Mouse (Mus musculus) midbrain, embryonic 16.5 days (tissue): Measurements from ENCODE around the gene 0610009B22Rik. TPM values are rescaled to one million over a fixed set of nuclear protein-coding genes. Genes with fewer than 3 reads are reported as not detected.
A peak's percentile ranks its signal among the peaks of the same experiment; 100 is the strongest.

Source experiments
- ATAC-seq: fragments of 200-750 bp; cut with Nextera tagmentation; 2 replicates; pipeline ENCODE4 v1.8.0; 2017; ENCODE audit warnings: moderate TSS enrichment
- H3K27ac ChIP-seq: fragments of 300-500 bp; sonication (generic); 2 replicates; pipeline ENCODE4 v1.5.1; 2014; ENCODE audit warnings: mild to moderate bottlenecking, low read length, mixed read lengths
- H3K27me3 ChIP-seq: fragments of 300-500 bp; sonication (generic); 2 replicates; pipeline ENCODE4 v1.6.1; 2014; ENCODE audit warnings: low read depth, low read length, mixed read lengths; ENCODE audit not compliant: control insufficient read depth, insufficient read depth
- H3K36me3 ChIP-seq: fragments of 300-500 bp; sonication (generic); 2 replicates; pipeline ENCODE4 v1.6.1; 2014; ENCODE audit warnings: mild to moderate bottlenecking, low read length, moderate library complexity, mixed read lengths; ENCODE audit not compliant: control insufficient read depth, insufficient read depth
- H3K4me1 ChIP-seq: fragments of 300-500 bp; sonication (generic); 2 replicates; pipeline ENCODE4 v1.6.1; 2014; ENCODE audit warnings: mild to moderate bottlenecking, low read length, mixed read lengths; ENCODE audit not compliant: control insufficient read depth, insufficient read depth
- H3K4me2 ChIP-seq: fragments of 300-500 bp; sonication (generic); 2 replicates; pipeline ENCODE4 v1.6.1; 2014; ENCODE audit warnings: mild to moderate bottlenecking, low read length, mixed read lengths
- H3K4me3 ChIP-seq: fragments of 300-500 bp; sonication (generic); 2 replicates; pipeline ENCODE4 v1.5.1; 2014; ENCODE audit warnings: low read depth, mild to moderate bottlenecking, low read length, moderate library complexity, mixed read lengths
- H3K9ac ChIP-seq: fragments of 300-500 bp; sonication (generic); 2 replicates; pipeline ENCODE4 v1.6.1; 2014; ENCODE audit warnings: low read depth, low read length, mixed read lengths
- H3K9me3 ChIP-seq: fragments of 300-500 bp; sonication (generic); replicated peaks from 2 replicates; pipeline ENCODE4 v1.6.1; 2014; ENCODE audit warnings: mild to moderate bottlenecking, low read length, mixed read lengths; ENCODE audit not compliant: control insufficient read depth, poor library complexity, severe bottlenecking
- WGBS: fragments of 180-500 bp; shearing (Covaris S2); extraction: QIAGEN DNeasy Blood & Tissue Kit; methylation state at CpG from one replicate; pipeline ENCODE4 v1.1.7; 2014; 5-methylcytosine and 5-hydroxymethylcytosine counted together
- polyA plus RNA-seq: library from polyadenylated mRNA; unstranded; fragments of >200 nt; fragmentation: Nextera tagmentation; extraction: Ambion mirVana; gene quantifications from 2 replicates; pipeline ENCODE4 v1.2.1, GENCODE M21; 2015

Gene 0610009B22Rik
- polyA plus RNA-seq, 1 experiment from 2014 or later = 91.5 TPM

GRCm38 (mm10) chr11:51652889-51653418 is 35.7 kb downstream of the 0610009B22Rik start:
- WGBS = 90% methylated on average over 4 of the region's 4 CpGs
- no peak for ATAC-seq

GRCm38 (mm10) chr11:51650691-51651515 is 37.8 kb downstream of the 0610009B22Rik start, which contains the start of the genes N4bp3 and D930048N14Rik:
TSS of gene N4bp3 (minus strand) at chr11:51650842.
TSS of gene D930048N14Rik (plus strand) at chr11:51650954.
- Histone ChIP-seq H3K9me3 (no peaks in the 10 kb centered on the region), H3K4me2 (peak within 1 kb of the TSS; percentile 95), H3K27me3 (peaks cover 6% of the 10 kb centered on the region; the same call in 1 of the 2 replicates), H3K27ac (no peak within 1 kb of the TSS; the same call in 1 of the 2 replicates), H3K36me3 (no peaks in the 10 kb centered on the region), H3K4me1 (peaks cover 14% of the 10 kb centered on the region), H3K4me3 (peak within 1 kb of the TSS; percentile 77), H3K9ac (peak within 1 kb of the TSS; percentile 82)
- 2% methylated on average over 57 of the region's 70 CpGs for WGBS
- ATAC-seq = peak; percentile 80

More at GRCm38 (mm10) chr11:51652889-51653418, 35.7 kb downstream of the 0610009B22Rik start:
- no peak overlapping the region for H3K9ac ChIP-seq
- no peaks in the 10 kb centered on the region for H3K36me3 ChIP-seq
- peaks cover 6% of the 10 kb centered on the region; the same call in 1 of the 2 replicates for H3K27me3 ChIP-seq
- H3K9me3 ChIP-seq = no peaks in the 10 kb centered on the region
- H3K4me1 ChIP-seq = peaks cover 14% of the 10 kb centered on the region
- H3K27ac ChIP-seq = no peak overlapping the region
- no peak overlapping the region for H3K4me3 ChIP-seq
- no peak overlapping the region for H3K4me2 ChIP-seq

- H3K4me3 ChIP-seq = peak overlapping the region; percentile 77
- H3K36me3 ChIP-seq = peaks cover 2% of the 10 kb centered on the region
- H3K4me1 ChIP-seq = peaks cover 14% of the 10 kb centered on the region
- no peak overlapping the region; the same call in 1 of the 2 replicates for H3K27ac ChIP-seq
- H3K4me2 ChIP-seq = peak overlapping the region; percentile 95
- no peaks in the 10 kb centered on the region for H3K9me3 ChIP-seq
- WGBS = 2% methylated on average over 28 of the region's 30 CpGs
- peak; percentile 43; the same call in 1 of the 2 replicates for ATAC-seq
- H3K27me3 ChIP-seq = peaks cover 6% of the 10 kb centered on the region; the same call in 1 of the 2 replicates
- H3K9ac ChIP-seq = peak overlapping the region; percentile 82
Measured at GRCm38 (mm10) chr11:51650261-51650660, 38.4 kb downstream of the 0610009B22Rik start.

GRCm38 (mm10) chr11:51649889-51650199 is 38.8 kb downstream of the 0610009B22Rik start:
- H3K27ac ChIP-seq = no peak overlapping the region

GRCm38 (mm10) chr11:51649111-51649888 is 39.4 kb downstream of the 0610009B22Rik start:
- peak overlapping the region; percentile 82 for H3K9ac ChIP-seq
- peaks cover 14% of the 10 kb centered on the region for H3K4me1 ChIP-seq
- no peak overlapping the region for H3K27ac ChIP-seq
- peak overlapping the region; percentile 77 for H3K4me3 ChIP-seq
- peaks cover 3% of the 10 kb centered on the region for H3K36me3 ChIP-seq
- 27% methylated on average over 11 of the region's 11 CpGs for WGBS
- no peaks in the 10 kb centered on the region for H3K9me3 ChIP-seq
- H3K27me3 ChIP-seq = peaks cover 6% of the 10 kb centered on the region; the same call in 1 of the 2 replicates
- peak overlapping the region; percentile 95 for H3K4me2 ChIP-seq
- ATAC-seq = no peak

More at GRCm38 (mm10) chr11:51649889-51650199, 38.8 kb downstream of the 0610009B22Rik start:
- Histone ChIP-seq H3K27me3 (peaks cover 6% of the 10 kb centered on the region; the same call in 1 of the 2 replicates), H3K9ac (peak overlapping the region; percentile 82), H3K36me3 (peaks cover 3% of the 10 kb centered on the region), H3K4me2 (peak overlapping the region; percentile 95), H3K4me3 (peak overlapping the region; percentile 77), H3K4me1 (peaks cover 14% of the 10 kb centered on the region), H3K9me3 (no peaks in the 10 kb centered on the region)
- ATAC-seq = no peak
- WGBS = 7% methylated on average over 7 of the region's 7 CpGs

GRCm38 (mm10) chr11:51648566-51648965 is 40.1 kb downstream of the 0610009B22Rik start:
- peak overlapping the region; percentile 4; the same call in 1 of the 2 replicates for H3K9ac ChIP-seq

GRCm38 (mm10) chr11:51646751-51647667 is 41.7 kb downstream of the 0610009B22Rik start:
- Histone ChIP-seq H3K36me3 (peaks cover 5% of the 10 kb centered on the region), H3K4me1 (peaks cover 14% of the 10 kb centered on the region), H3K4me2 (no peak overlapping the region), H3K27me3 (peaks cover 6% of the 10 kb centered on the region; the same call in 1 of the 2 replicates), H3K4me3 (no peak overlapping the region), H3K9ac (no peak overlapping the region), H3K9me3 (no peaks in the 10 kb centered on the region), H3K27ac (no peak overlapping the region)
- WGBS = 90% methylated on average over 15 of the region's 15 CpGs
- ATAC-seq = no peak

More at GRCm38 (mm10) chr11:51648566-51648965, 40.1 kb downstream of the 0610009B22Rik start:
- Histone ChIP-seq H3K9me3 (no peaks in the 10 kb centered on the region), H3K4me1 (peaks cover 14% of the 10 kb centered on the region), H3K4me2 (peak overlapping the region; percentile 95; the same call in 1 of the 2 replicates), H3K4me3 (no peak overlapping the region), H3K27me3 (peaks cover 6% of the 10 kb centered on the region; the same call in 1 of the 2 replicates), H3K36me3 (peaks cover 5% of the 10 kb centered on the region), H3K27ac (no peak overlapping the region)
- no peak for ATAC-seq
- 11% methylated on average over 3 of the region's 3 CpGs for WGBS

- Histone ChIP-seq H3K27ac (no peak overlapping the region), H3K9ac (no peak overlapping the region), H3K4me2 (no peak overlapping the region), H3K9me3 (no peaks in the 10 kb centered on the region), H3K4me3 (no peak overlapping the region), H3K36me3 (peaks cover 5% of the 10 kb centered on the region), H3K27me3 (peaks cover 6% of the 10 kb centered on the region; the same call in 1 of the 2 replicates), H3K4me1 (peaks cover 14% of the 10 kb centered on the region)
- ATAC-seq = no peak
- 88% methylated on average over 7 of the region's 7 CpGs for WGBS
Measured at GRCm38 (mm10) chr11:51646245-51646644, 42.4 kb downstream of the 0610009B22Rik start.
